Mouse (Mus musculus) thymus, postnatal 10 days (tissue): ENCODE measurements around the gene Slc35e1.

Source experiments
- DNase-seq, 2 experiments: peaks; one replicate each; pipeline ENCODE4 v3.0.0; 2021; ENCODE audit warnings: low spot score in 2 of 2

The Slc35e1 gene

GRCm38 (mm10) chr8:72491680-72492621, at the start of gene Slc35e1:
Slc35e1 (minus strand) TSS chr8:72492614.
- peak in 1 of 2 experiments; percentile 24 for DNase-seq

- DNase-seq, result no peak
Measured at GRCm38 (mm10) chr8:72539234-72539633, 46.8 kb upstream of the Slc35e1 start.

DNA sequence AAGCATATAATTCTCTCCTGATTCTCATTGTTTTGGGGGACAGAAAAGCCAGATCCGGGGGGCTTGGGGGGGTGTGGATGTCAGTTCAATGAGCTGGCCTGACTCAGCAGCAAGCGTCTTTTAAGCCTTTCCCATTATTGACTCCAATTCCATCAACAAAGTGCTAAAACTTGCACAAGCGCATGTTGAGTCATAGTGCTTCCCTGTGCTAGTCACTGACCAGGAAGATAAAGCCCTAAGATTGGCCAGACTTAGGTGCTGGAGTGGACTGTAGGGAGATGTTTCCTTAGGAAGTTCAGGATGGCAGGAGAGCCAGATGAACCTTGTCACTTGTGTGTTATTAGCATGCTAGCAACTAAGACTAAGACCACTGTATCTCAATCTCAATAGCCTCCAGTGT, 42.5 kb upstream of the Slc35e1 start:
- no peak for DNase-seq

DNA sequence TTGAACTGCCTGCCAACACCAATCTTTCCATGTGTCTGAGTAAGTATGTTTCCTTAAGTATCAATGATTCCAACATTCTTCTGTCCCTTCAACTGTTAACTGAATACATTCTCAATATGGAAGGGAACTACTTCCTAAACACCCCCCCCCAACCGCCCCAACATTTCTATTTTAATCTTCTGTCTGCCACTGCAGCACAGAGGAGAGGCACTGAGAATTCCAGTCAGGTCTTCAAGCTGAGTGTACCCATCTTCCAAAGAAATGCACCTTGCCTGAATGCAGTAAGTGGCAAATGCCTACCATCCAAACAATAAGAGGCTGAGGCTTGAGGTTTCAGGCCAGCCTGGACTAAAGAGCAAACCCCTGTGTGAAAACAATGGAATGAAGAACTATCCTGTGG, 39.7 kb upstream of the Slc35e1 start:
- DNase-seq, result no peak

GRCm38 (mm10) chr8:72521888-72522287, 29.5 kb upstream of the Slc35e1 start:
- DNase-seq, result no peak

DNA sequence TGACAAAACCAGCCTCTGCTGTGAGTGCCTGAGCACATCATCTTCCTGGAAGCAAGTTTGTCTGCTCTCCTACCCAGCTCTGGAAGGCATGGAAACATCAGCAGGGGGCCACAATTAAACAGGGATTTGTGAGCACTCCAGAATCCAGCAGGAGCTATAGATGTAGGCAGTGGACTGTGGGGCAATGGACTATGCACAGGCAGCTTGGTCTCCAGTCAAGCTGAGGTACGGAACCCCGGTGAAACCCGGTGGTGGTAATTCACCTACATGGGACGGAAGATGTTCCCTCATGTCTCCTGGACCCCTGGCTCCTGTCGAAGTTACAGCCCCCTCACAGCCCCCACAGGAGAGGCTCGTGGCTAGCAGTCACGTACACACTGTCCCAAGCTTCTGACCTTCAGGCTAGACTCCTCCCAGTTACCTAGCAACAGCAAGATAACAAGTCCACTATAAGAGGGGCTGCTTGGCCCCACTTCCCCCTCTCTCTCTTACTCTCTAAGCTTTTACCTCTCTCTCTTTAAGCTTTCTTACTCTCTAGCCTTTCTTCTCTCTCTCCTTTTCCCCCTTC, 25.1 kb upstream of the Slc35e1 start:
- no peak for DNase-seq

DNA sequence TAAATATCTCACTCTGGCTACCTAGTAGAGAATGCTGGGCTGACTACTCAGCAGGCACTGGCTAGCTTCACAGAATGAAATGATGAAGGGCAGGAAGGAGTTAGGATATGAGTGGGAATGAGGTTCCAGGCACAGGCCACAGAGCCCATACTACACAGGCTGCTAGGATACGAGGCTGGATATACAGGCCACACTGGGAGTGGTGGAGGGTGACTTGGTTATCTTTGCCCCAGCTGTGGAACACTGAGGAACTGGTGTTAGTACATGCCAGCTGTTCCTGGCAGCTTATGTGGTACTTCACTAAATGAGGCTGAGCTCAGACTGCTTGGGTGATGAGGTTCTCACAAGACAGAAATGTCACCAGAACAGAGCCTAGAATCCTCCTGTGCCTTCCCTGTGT, 20.7 kb upstream of the Slc35e1 start:
- DNase-seq, result no peak

- no peak for DNase-seq
Measured at GRCm38 (mm10) chr8:72512648-72513047, 20.2 kb upstream of the Slc35e1 start.

GRCm38 (mm10) chr8:72507505-72507904, 15.1 kb upstream of the Slc35e1 start:
- DNase-seq, result no peak

DNA sequence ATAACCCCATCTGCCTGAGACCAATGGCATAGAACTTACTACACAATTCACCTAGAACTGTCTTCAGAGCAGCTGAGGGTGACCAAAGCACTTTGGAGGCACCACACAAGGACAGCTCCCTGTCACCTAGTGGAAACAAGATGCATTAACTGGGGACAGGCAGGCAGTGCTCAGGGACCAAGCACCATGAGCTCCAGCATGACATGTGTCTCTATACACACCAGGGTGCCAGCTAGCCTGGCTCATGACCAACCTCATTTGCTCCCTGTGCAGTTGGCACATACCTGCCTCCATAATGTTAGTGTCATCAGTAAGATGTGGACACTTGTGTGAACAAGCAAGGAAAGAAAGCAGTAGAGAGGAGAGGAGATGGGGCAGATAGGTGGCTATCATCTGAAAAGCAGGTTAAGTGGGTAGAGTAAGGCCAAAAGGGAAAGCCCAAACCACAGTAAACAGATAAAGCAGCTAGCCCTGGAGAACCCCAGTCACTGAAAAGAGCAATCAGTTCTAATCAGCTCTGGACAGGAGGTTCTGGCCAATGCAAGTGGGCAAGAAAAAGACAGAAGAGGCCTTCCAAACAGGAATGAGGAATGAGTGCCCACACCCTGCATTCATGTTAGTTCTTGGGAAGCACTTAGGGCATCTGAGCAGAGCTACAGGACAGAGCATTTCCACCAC, 12.4 kb upstream of the Slc35e1 start:
- DNase-seq, result no peak

DNA sequence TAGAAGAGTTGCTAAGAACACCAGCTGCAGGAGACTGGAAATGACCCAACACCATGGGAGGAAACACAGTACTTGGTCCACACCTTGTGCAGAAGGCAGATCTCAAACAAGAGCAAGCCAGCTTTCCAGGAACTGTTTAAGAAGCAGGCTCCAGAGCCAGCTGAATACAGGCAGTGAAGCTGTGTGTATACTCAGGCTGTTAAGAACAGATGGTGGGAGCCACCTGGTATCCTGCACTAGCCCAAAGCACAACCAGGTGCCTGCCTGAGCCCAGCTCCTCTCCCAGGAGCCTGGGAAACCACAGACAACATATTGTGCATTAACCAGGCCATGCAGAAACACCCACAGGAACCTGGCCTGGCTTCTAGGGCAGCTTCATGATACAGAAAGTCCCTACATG, 11.7 kb upstream of the Slc35e1 start:
- DNase-seq, result no peak

DNA sequence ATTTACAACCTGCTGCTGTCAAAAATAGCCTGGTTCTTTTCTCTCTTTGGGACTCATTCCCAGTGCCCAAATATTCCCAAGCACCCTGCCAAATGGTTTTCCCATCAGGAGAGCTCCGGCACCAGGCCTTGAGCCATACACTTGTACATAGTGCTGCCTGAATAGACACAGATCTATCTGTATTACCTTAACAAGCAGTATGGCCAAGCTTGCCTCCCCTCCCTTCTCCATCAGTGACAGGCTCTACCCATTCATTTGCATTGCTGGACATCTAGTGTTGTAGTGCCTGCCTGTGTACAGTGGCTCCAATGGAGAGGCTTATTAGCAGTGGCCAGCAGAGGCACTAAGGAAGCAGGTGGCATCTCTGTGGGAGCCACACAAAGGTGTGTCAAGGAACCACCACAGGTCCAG, 8.1 kb upstream of the Slc35e1 start:
- no peak for DNase-seq

DNA sequence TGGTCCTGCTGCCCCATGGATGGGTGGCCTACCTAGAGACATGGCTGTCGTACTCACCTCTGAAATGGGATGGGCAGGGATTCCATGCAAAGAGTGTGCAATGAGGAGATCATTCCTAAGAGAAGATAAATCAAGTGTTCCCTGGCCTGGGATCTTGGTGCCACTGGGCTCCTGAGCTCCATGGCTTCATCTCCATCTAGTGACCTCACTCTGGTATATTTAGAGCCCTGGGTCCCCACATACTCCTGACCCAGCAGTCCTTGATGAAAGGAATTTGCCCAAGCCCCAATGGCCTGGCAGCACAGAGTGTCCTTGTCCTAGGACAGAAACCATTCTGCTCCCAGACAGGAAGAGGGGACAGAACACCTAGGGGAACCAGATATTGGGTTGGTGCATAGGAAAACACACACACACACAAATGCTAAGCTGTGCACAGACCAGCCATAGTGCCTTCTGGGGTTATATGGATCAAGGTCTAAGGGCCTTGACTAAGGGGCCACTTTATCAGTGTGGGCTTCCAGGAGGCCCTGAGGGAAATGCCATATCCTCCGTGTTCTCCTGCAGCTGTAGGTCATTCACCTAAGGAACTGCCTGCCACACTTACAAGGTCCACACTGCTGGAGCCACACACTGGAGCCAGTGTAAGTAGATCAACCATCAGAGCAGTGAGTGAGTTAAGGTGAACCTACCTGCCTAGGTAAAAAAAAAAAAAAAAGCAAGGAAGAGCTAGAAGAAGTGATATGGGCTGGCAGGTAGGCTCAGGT, 7.3 kb upstream of the Slc35e1 start:
- no peak for DNase-seq

DNA sequence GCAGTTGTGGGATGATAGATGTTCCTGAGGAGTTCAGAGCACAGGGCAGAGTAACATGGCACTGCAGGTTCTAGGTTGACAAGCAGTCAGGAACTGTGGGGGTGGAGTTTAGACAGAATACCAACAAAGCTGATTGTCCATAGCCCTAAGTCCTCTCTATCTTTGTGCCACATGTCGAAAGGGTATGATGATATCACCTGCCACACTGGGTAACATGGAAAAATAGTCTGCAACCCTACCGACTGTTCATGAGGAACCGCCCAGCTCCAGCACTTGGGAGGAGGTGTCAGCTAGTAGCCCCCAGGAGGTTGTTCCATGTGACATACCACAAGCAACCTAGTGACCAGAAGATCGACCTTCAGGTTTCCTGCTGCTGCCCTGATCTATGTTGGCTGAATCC, 6.1 kb upstream of the Slc35e1 start:
- DNase-seq, result no peak

DNA sequence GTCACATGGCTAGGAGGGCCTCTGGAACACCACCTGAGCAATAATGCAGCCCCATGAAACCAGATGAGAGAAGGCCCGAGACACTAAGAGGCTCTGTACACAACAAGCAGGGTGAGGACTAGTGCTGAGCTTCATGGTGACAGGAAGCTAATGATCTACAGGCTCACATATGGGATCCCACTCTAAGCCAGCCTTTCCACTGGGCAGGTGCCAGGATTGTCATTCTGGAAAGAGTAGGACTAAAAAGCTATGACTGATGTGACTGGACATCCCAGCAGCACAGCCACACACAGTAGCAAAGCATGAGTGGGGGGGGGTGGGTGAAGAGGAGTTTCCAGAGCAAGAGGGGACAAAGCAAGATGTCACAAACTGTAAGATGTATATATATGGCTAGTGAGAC, 5.5 kb upstream of the Slc35e1 start:
- DNase-seq, result no peak

GRCm38 (mm10) chr8:72496217-72496616, 3.8 kb upstream of the Slc35e1 start:
- no peak for DNase-seq

GRCm38 (mm10) chr8:72495411-72496111, 3.1 kb upstream of the Slc35e1 start:
- DNase-seq, result no peak

DNA sequence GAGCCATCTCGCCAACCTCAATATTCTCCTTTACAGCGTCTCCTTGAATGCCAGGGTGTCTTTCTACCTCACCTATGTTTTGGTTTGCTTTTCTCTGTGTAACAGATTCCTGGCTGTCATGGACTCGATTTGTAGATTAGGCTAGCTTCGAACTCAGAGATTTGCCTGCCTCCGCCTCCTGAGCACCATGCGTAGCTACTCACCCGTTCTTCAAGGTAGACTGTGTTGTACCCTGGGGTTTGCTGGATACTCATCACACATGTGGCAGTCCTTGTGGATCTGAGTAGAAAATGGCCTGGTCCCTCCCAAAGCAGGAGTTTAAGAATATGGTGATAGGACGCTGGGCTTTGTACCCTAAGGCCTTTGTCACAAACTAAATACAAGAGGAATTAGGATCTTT, 967 bp upstream of the Slc35e1 start:
- no peak for DNase-seq

GRCm38 (mm10) chr8:72492622-72493081, 238 bp upstream of the Slc35e1 start:
- DNase-seq, result peak; percentile 100

GRCm38 (mm10) chr8:72491017-72491416, 1.4 kb downstream of the Slc35e1 start:
- DNase-seq, result no peak

DNA sequence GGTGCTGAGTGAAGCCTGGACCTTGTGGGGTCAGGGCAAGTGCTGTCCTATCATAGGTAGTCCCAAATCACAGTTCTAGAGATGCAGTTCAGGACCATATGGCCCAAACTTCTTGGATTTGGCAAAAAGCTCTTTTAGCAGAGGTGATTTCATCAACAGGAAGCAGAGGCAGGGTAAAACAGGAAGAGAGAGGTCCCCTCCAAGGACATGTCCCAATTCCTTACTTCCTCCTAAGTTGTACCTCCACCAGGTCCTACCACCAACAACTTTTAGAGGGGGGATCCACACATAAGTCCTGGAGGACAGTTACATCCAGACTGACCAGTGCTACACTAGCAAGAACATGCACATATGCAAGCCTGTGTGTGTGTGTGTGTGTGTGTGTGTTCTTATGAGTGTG, 5.4 kb downstream of the Slc35e1 start:
- DNase-seq, result no peak
